Mouse (Mus musculus): ENCODE results near the gene Stam2. TPM values are rescaled to one million over a fixed set of nuclear protein-coding genes. Genes with fewer than 3 reads are reported as not detected.

The Stam2 gene
- polyA plus RNA-seq, 1 experiment: 3.8 TPM

GRCm38 (mm10) chr2:52753573-52754317, 11.7 kb upstream of the Stam2 start:
- 88% methylated on average over 3 of the region's 3 CpGs for WGBS
- H3K4me1 ChIP-seq (ENCODE audit: control insufficient read depth, insufficient read depth, insufficient read length): no peaks in the 10 kb centered on the region
- DNase-seq (ENCODE audit: low read depth in 1 of 2, low spot score in 2 of 2): no peak
- H3K4me3 ChIP-seq (ENCODE audit: extremely low read depth, insufficient read depth, insufficient read length): no peak overlapping the region
- no peaks in the 10 kb centered on the region for H3K27me3 ChIP-seq (ENCODE audit: control insufficient read depth, insufficient read depth, low read length)
- TF ChIP-seq CTCF (IDR thresholded peaks at IDR 0.05; ENCODE audit: extremely low read depth, insufficient read depth, insufficient read length, insufficient replicate concordance) (no peak), POLR2A (IDR thresholded peaks at IDR 0.05; ENCODE audit: low read depth, low read length) (no peak)
- no peaks in the 10 kb centered on the region for H3K36me3 ChIP-seq (ENCODE audit: control insufficient read depth, insufficient read depth, low read length)
- no peak overlapping the region for H3K27ac ChIP-seq (ENCODE audit: insufficient read depth, low read length)

GRCm38 (mm10) chr2:52744099-52744498, 2.0 kb upstream of the Stam2 start:
- Histone ChIP-seq H3K27ac (ENCODE audit: insufficient read depth, low read length) (no peak overlapping the region), H3K27me3 (ENCODE audit: control insufficient read depth, insufficient read depth, low read length) (no peaks in the 10 kb centered on the region), H3K4me1 (ENCODE audit: control insufficient read depth, insufficient read depth, insufficient read length) (peaks cover 2% of the 10 kb centered on the region; the same call in 1 of the 2 replicates), H3K4me3 (ENCODE audit: extremely low read depth, insufficient read depth, insufficient read length) (no peak overlapping the region), H3K36me3 (ENCODE audit: control insufficient read depth, insufficient read depth, low read length) (no peaks in the 10 kb centered on the region; the same call in 1 of the 2 replicates)
- DNase-seq (ENCODE audit: low read depth in 1 of 2, low spot score in 2 of 2): no peak
- TF ChIP-seq POLR2A (IDR thresholded peaks at IDR 0.05; ENCODE audit: low read depth, low read length) (no peak), CTCF (IDR thresholded peaks at IDR 0.05; ENCODE audit: extremely low read depth, insufficient read depth, insufficient read length, insufficient replicate concordance) (no peak)

- Histone ChIP-seq H3K36me3 (ENCODE audit: control insufficient read depth, insufficient read depth, low read length) (no peaks in the 10 kb centered on the region; the same call in 1 of the 2 replicates), H3K27ac (ENCODE audit: insufficient read depth, low read length) (peak overlapping the region; percentile 97), H3K27me3 (ENCODE audit: control insufficient read depth, insufficient read depth, low read length) (no peaks in the 10 kb centered on the region), H3K4me3 (ENCODE audit: extremely low read depth, insufficient read depth, insufficient read length) (peak overlapping the region; percentile 70), H3K4me1 (ENCODE audit: control insufficient read depth, insufficient read depth, insufficient read length) (peaks cover 3% of the 10 kb centered on the region; the same call in 1 of the 2 replicates)
- TF ChIP-seq CTCF (IDR thresholded peaks at IDR 0.05; ENCODE audit: extremely low read depth, insufficient read depth, insufficient read length, insufficient replicate concordance): no peak
- TF ChIP-seq POLR2A (IDR thresholded peaks at IDR 0.05; ENCODE audit: low read depth, low read length): peak; percentile 35; the same call in 1 of the 2 replicates
- DNase-seq (ENCODE audit: low read depth in 1 of 2, low spot score in 2 of 2): no peak
- 1% methylated on average over 53 of the region's 54 CpGs for WGBS
Measured at GRCm38 (mm10) chr2:52741681-52742255, 313 bp downstream of the Stam2 start.

- no peak for TF ChIP-seq POLR2A (IDR thresholded peaks at IDR 0.05; ENCODE audit: low read depth, low read length)
- TF ChIP-seq CTCF (IDR thresholded peaks at IDR 0.05; ENCODE audit: extremely low read depth, insufficient read depth, insufficient read length, insufficient replicate concordance): no peak
- Histone ChIP-seq H3K36me3 (ENCODE audit: control insufficient read depth, insufficient read depth, low read length) (no peaks in the 10 kb centered on the region; the same call in 1 of the 2 replicates), H3K4me1 (ENCODE audit: control insufficient read depth, insufficient read depth, insufficient read length) (peaks cover 3% of the 10 kb centered on the region; the same call in 1 of the 2 replicates), H3K27ac (ENCODE audit: insufficient read depth, low read length) (no peak overlapping the region), H3K27me3 (ENCODE audit: control insufficient read depth, insufficient read depth, low read length) (no peaks in the 10 kb centered on the region), H3K4me3 (ENCODE audit: extremely low read depth, insufficient read depth, insufficient read length) (no peak overlapping the region)
- DNase-seq (ENCODE audit: low read depth in 1 of 2, low spot score in 2 of 2): no peak
- WGBS: 78% methylated on average over 4 of the region's 4 CpGs
Measured at GRCm38 (mm10) chr2:52740596-52740995, 1.5 kb downstream of the Stam2 start.

GRCm38 (mm10) chr2:52734504-52734903, 7.6 kb downstream of the Stam2 start:
- no peaks in the 10 kb centered on the region for H3K27me3 ChIP-seq (ENCODE audit: control insufficient read depth, insufficient read depth, low read length)
- TF ChIP-seq POLR2A (IDR thresholded peaks at IDR 0.05; ENCODE audit: low read depth, low read length) (no peak), CTCF (IDR thresholded peaks at IDR 0.05; ENCODE audit: extremely low read depth, insufficient read depth, insufficient read length, insufficient replicate concordance) (no peak)
- H3K4me3 ChIP-seq (ENCODE audit: extremely low read depth, insufficient read depth, insufficient read length): no peak overlapping the region
- 96% methylated on average over 7 of the region's 7 CpGs for WGBS
- no peak for DNase-seq (ENCODE audit: low read depth in 1 of 2, low spot score in 2 of 2)
- peaks cover 7% of the 10 kb centered on the region; the same call in 1 of the 2 replicates for H3K4me1 ChIP-seq (ENCODE audit: control insufficient read depth, insufficient read depth, insufficient read length)
- no peak overlapping the region for H3K27ac ChIP-seq (ENCODE audit: insufficient read depth, low read length)
- no peaks in the 10 kb centered on the region; the same call in 1 of the 2 replicates for H3K36me3 ChIP-seq (ENCODE audit: control insufficient read depth, insufficient read depth, low read length)

- H3K4me1 ChIP-seq (ENCODE audit: control insufficient read depth, insufficient read depth, insufficient read length): peaks cover 4% of the 10 kb centered on the region; the same call in 1 of the 2 replicates
Measured at GRCm38 (mm10) chr2:52733659-52734058, 8.4 kb downstream of the Stam2 start.

More at GRCm38 (mm10) chr2:52733659-52734058, 8.4 kb downstream of the Stam2 start:
- H3K27ac ChIP-seq (ENCODE audit: insufficient read depth, low read length): no peak overlapping the region
- H3K4me3 ChIP-seq (ENCODE audit: extremely low read depth, insufficient read depth, insufficient read length): no peak overlapping the region
- H3K27me3 ChIP-seq (ENCODE audit: control insufficient read depth, insufficient read depth, low read length): no peaks in the 10 kb centered on the region
- WGBS: 91% methylated on average over 7 of the region's 7 CpGs
- no peaks in the 10 kb centered on the region for H3K36me3 ChIP-seq (ENCODE audit: control insufficient read depth, insufficient read depth, low read length)
- no peak for TF ChIP-seq CTCF (IDR thresholded peaks at IDR 0.05; ENCODE audit: extremely low read depth, insufficient read depth, insufficient read length, insufficient replicate concordance)
- no peak for TF ChIP-seq POLR2A (IDR thresholded peaks at IDR 0.05; ENCODE audit: low read depth, low read length)
- DNase-seq (ENCODE audit: low read depth in 1 of 2, low spot score in 2 of 2): no peak
